Mouse (Mus musculus) embryonic facial prominence, embryonic 12.5 days (tissue): Measurements from ENCODE around the gene Adgrl2. TPM values are rescaled to one million over a fixed set of nuclear protein-coding genes. Genes with fewer than 3 reads are reported as not detected.

ENCODE experiments used
- ATAC-seq: fragments of 200-750 bp; cut with Nextera tagmentation; 2 replicates; pipeline ENCODE4 v1.8.0; 2017; ENCODE audit not compliant: insufficient number of reproducible peaks, insufficient read depth, low FRiP score, low TSS enrichment
- H3K27ac ChIP-seq: fragments of 300-500 bp; sonication (generic); 2 replicates; pipeline ENCODE4 v1.5.1; 2016; ENCODE audit warnings: mild to moderate bottlenecking
- H3K27me3 ChIP-seq: fragments of 300-500 bp; sonication (generic); 2 replicates; pipeline ENCODE4 v1.6.1; 2016; ENCODE audit warnings: mild to moderate bottlenecking, moderate library complexity
- H3K36me3 ChIP-seq: fragments of 300-500 bp; sonication (generic); 2 replicates; pipeline ENCODE4 v1.6.1; 2016; ENCODE audit warnings: mild to moderate bottlenecking
- H3K4me1 ChIP-seq: fragments of 300-500 bp; sonication (generic); 2 replicates; pipeline ENCODE4 v1.6.1; 2016
- H3K4me2 ChIP-seq: fragments of 300-500 bp; sonication (generic); replicated peaks from 2 replicates; pipeline ENCODE4 v1.6.1; 2016; ENCODE audit warnings: mild to moderate bottlenecking, moderate library complexity
- H3K4me3 ChIP-seq: fragments of 300-500 bp; sonication (generic); 2 replicates; pipeline ENCODE4 v1.5.1; 2016; ENCODE audit warnings: mild to moderate bottlenecking
- H3K9ac ChIP-seq: fragments of 300-500 bp; sonication (generic); 2 replicates; pipeline ENCODE4 v1.6.1; 2016; ENCODE audit warnings: mild to moderate bottlenecking, moderate library complexity
- H3K9me3 ChIP-seq: fragments of 300-500 bp; sonication (generic); 2 replicates; pipeline ENCODE4 v1.6.1; 2016; ENCODE audit warnings: mild to moderate bottlenecking, moderate library complexity
- WGBS: fragments of 180-500 bp; shearing (Covaris S2); methylation state at CpG from one replicate; pipeline ENCODE4 v1.1.7; 2016; 5-methylcytosine and 5-hydroxymethylcytosine counted together
- polyA plus RNA-seq: library from polyadenylated mRNA; unstranded; fragments of >200 nt; fragmentation: Nextera tagmentation; extraction: Ambion mirVana; gene quantifications from 2 replicates; pipeline ENCODE4 v1.2.1, GENCODE M21; 2016

Adgrl2 gene
- polyA plus RNA-seq, 1 experiment from 2014 or later: 141 TPM

DNA sequence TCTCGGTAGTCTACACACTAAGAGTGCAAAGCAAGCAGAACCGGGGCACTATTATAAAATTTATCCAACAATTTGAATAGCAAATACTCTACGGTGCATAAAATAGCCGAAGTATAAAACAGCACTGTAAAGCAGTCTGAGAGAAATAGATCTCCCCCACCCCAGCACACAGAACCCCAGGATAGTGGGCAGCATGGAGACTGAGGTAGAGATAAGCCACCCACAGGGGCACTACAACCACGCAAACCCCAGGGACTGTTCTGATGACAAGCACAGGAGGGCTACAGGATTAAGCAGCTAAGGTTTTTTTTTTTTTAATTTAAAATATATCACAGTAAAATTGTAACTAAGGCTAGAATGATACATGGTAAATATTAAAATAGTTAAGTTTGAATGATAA, 123.7 kb downstream of the Adgrl2 start:
- Histone ChIP-seq H3K4me1 (peaks cover 11% of the 10 kb centered on the region; the same call in 1 of the 2 replicates), H3K9ac (no peak overlapping the region), H3K4me3 (no peak overlapping the region), H3K36me3 (no peaks in the 10 kb centered on the region; the same call in 1 of the 2 replicates), H3K4me2 (no peak overlapping the region), H3K27ac (no peak overlapping the region), H3K9me3 (no peaks in the 10 kb centered on the region), H3K27me3 (no peaks in the 10 kb centered on the region)
- WGBS: 67% methylated on average over 5 of the region's 5 CpGs
- no peak for ATAC-seq

- H3K4me2 ChIP-seq: no peak overlapping the region
- no peak overlapping the region for H3K9ac ChIP-seq
These were observed 124.3 kb downstream of the Adgrl2 start for GRCm38 (mm10) chr3:148866053-148866452.

GRCm38 (mm10) chr3:148865234-148865633, 125.1 kb downstream of the Adgrl2 start:
- Histone ChIP-seq H3K4me3 (no peak overlapping the region), H3K9ac (no peak overlapping the region), H3K27me3 (no peaks in the 10 kb centered on the region), H3K4me1 (peaks cover 11% of the 10 kb centered on the region; the same call in 1 of the 2 replicates), H3K36me3 (no peaks in the 10 kb centered on the region; the same call in 1 of the 2 replicates), H3K4me2 (no peak overlapping the region), H3K27ac (no peak overlapping the region), H3K9me3 (no peaks in the 10 kb centered on the region)
- ATAC-seq: no peak
- 78% methylated on average over 7 of the region's 7 CpGs for WGBS

More at GRCm38 (mm10) chr3:148866053-148866452, 124.3 kb downstream of the Adgrl2 start:
- Histone ChIP-seq H3K9me3 (no peaks in the 10 kb centered on the region), H3K27me3 (no peaks in the 10 kb centered on the region), H3K4me3 (no peak overlapping the region), H3K36me3 (no peaks in the 10 kb centered on the region; the same call in 1 of the 2 replicates), H3K4me1 (peaks cover 11% of the 10 kb centered on the region; the same call in 1 of the 2 replicates), H3K27ac (no peak overlapping the region)
- 71% methylated on average over 7 of the region's 7 CpGs for WGBS
- no peak for ATAC-seq

- Histone ChIP-seq H3K9ac (no peak overlapping the region), H3K27me3 (no peaks in the 10 kb centered on the region), H3K27ac (no peak overlapping the region), H3K9me3 (no peaks in the 10 kb centered on the region), H3K36me3 (peaks cover 18% of the 10 kb centered on the region), H3K4me1 (peaks cover 4% of the 10 kb centered on the region; the same call in 1 of the 2 replicates), H3K4me3 (no peak overlapping the region), H3K4me2 (no peak overlapping the region)
- ATAC-seq: no peak
- WGBS: 51% methylated on average over 7 of the region's 7 CpGs
These were observed 128.5 kb downstream of the Adgrl2 start for GRCm38 (mm10) chr3:148861860-148862259.

GRCm38 (mm10) chr3:148854306-148854910, 135.9 kb downstream of the Adgrl2 start:
- H3K4me2 ChIP-seq: peak overlapping the region; percentile 17; the same call in 1 of the 2 replicates

DNA sequence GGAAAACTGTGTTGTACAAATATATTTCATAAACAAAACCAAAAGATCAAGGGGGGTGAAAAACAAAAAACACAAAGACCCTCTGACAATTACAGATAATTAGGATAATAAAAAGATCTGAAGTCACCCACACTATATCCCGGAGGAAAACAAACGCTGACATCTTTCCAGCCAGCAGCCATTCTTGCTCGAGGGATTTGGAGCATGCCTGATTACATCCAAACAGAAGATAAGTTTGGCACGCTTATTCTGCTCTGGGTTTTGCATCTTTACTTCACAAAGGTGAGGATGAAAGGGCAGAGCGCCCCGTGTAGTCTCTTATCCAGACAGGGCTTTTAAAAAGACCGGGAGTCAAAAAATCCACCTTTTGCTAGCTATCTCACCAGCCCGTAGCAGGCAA, 137.0 kb downstream of the Adgrl2 start:
- Histone ChIP-seq H3K4me3 (no peak overlapping the region), H3K9ac (no peak overlapping the region), H3K4me2 (no peak overlapping the region), H3K4me1 (peaks cover 13% of the 10 kb centered on the region), H3K27ac (no peak overlapping the region), H3K27me3 (no peaks in the 10 kb centered on the region), H3K36me3 (peaks cover 37% of the 10 kb centered on the region), H3K9me3 (no peaks in the 10 kb centered on the region)
- no peak for ATAC-seq
- WGBS: 42% methylated on average over 8 of the region's 8 CpGs

More at GRCm38 (mm10) chr3:148854306-148854910, 135.9 kb downstream of the Adgrl2 start:
- Histone ChIP-seq H3K4me1 (peaks cover 13% of the 10 kb centered on the region), H3K9ac (no peak overlapping the region), H3K27ac (0 out of 2 replicates have a peak overlapping the region, but pooled peaks have one; percentile 7), H3K4me3 (no peak overlapping the region), H3K27me3 (no peaks in the 10 kb centered on the region), H3K9me3 (no peaks in the 10 kb centered on the region), H3K36me3 (peaks cover 38% of the 10 kb centered on the region)
- ATAC-seq: no peak
- WGBS: 34% methylated on average over 12 of the region's 12 CpGs

GRCm38 (mm10) chr3:148852556-148852955, 137.8 kb downstream of the Adgrl2 start:
- Histone ChIP-seq H3K4me3 (no peak overlapping the region), H3K4me1 (peaks cover 13% of the 10 kb centered on the region), H3K4me2 (no peak overlapping the region), H3K9ac (no peak overlapping the region), H3K27me3 (no peaks in the 10 kb centered on the region), H3K9me3 (no peaks in the 10 kb centered on the region), H3K27ac (no peak overlapping the region), H3K36me3 (peaks cover 40% of the 10 kb centered on the region)
- WGBS: 60% methylated on average over 12 of the region's 12 CpGs
- no peak for ATAC-seq

- no peak overlapping the region for H3K4me2 ChIP-seq
- H3K9me3 ChIP-seq: no peaks in the 10 kb centered on the region
- no peaks in the 10 kb centered on the region for H3K27me3 ChIP-seq
- H3K4me3 ChIP-seq: no peak overlapping the region
- H3K4me1 ChIP-seq: peaks cover 13% of the 10 kb centered on the region
- peaks cover 54% of the 10 kb centered on the region for H3K36me3 ChIP-seq
- H3K27ac ChIP-seq: no peak overlapping the region
- no peak overlapping the region for H3K9ac ChIP-seq
- ATAC-seq: no peak
- 85% methylated on average over 4 of the region's 4 CpGs for WGBS
These were observed 139.5 kb downstream of the Adgrl2 start for GRCm38 (mm10) chr3:148850821-148851220.

DNA sequence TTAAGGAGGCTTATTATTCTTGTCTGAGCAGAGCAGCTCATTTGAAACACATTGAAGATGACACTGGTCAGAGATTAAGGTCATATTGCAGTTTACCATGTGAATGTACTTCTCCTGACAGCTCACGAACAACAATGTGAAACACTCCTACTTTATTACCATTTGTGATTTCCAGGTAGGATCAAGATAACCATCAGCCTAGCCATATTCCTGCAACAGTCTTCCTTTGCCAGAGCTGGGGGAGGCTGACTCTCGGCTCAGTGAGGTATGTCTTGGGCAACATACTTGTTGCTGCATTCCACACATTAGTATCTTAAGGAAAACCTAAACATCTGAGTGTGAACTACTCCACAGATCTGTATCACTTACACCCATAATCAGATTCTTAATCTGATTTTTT, 142.0 kb downstream of the Adgrl2 start:
- Histone ChIP-seq H3K4me1 (0 out of 2 replicates have a peak, but pooled peaks cover 5% of the 10 kb centered on the region), H3K27ac (no peak overlapping the region), H3K27me3 (no peaks in the 10 kb centered on the region), H3K4me2 (no peak overlapping the region), H3K9me3 (no peaks in the 10 kb centered on the region), H3K4me3 (no peak overlapping the region), H3K36me3 (peaks cover 64% of the 10 kb centered on the region), H3K9ac (no peak overlapping the region)
- ATAC-seq: no peak
- 66% methylated on average over 2 of the region's 2 CpGs for WGBS

GRCm38 (mm10) chr3:148844182-148844581, 146.2 kb downstream of the Adgrl2 start:
- Histone ChIP-seq H3K4me3 (no peak overlapping the region), H3K4me1 (no peaks in the 10 kb centered on the region), H3K27me3 (no peaks in the 10 kb centered on the region), H3K36me3 (peaks cover 50% of the 10 kb centered on the region), H3K27ac (no peak overlapping the region), H3K4me2 (no peak overlapping the region), H3K9ac (no peak overlapping the region), H3K9me3 (no peaks in the 10 kb centered on the region)
- no peak for ATAC-seq
- 94% methylated on average over 6 of the region's 6 CpGs for WGBS

GRCm38 (mm10) chr3:148842533-148842932, 147.8 kb downstream of the Adgrl2 start:
- Histone ChIP-seq H3K27me3 (no peaks in the 10 kb centered on the region), H3K9me3 (no peaks in the 10 kb centered on the region), H3K4me1 (no peaks in the 10 kb centered on the region), H3K4me3 (no peak overlapping the region), H3K36me3 (peaks cover 50% of the 10 kb centered on the region), H3K9ac (no peak overlapping the region), H3K4me2 (no peak overlapping the region), H3K27ac (no peak overlapping the region)
- WGBS: 82% methylated on average over 7 of the region's 7 CpGs
- no peak for ATAC-seq

GRCm38 (mm10) chr3:148838835-148839296, 151.5 kb downstream of the Adgrl2 start:
- H3K4me1 ChIP-seq: no peaks in the 10 kb centered on the region
- no peak overlapping the region for H3K4me3 ChIP-seq
- H3K9ac ChIP-seq: no peak overlapping the region
- no peak for ATAC-seq
- no peaks in the 10 kb centered on the region for H3K9me3 ChIP-seq
- 87% methylated on average over 13 of the region's 13 CpGs for WGBS
- H3K36me3 ChIP-seq: peaks cover 63% of the 10 kb centered on the region
- H3K27ac ChIP-seq: no peak overlapping the region
- H3K4me2 ChIP-seq: no peak overlapping the region
- no peaks in the 10 kb centered on the region for H3K27me3 ChIP-seq
